Mouse (Mus musculus) adrenal gland, adult (tissue): Measurements from ENCODE around the gene Snx6.

ENCODE experiments used
- DNase-seq, 2 experiments: peaks; one replicate each; pipeline ENCODE4 v3.0.0; 2022 to 2023; ENCODE audit warnings: low spot score in 1 of 2; ENCODE audit not compliant: inconsistent age in 2 of 2

The Snx6 gene

DNA sequence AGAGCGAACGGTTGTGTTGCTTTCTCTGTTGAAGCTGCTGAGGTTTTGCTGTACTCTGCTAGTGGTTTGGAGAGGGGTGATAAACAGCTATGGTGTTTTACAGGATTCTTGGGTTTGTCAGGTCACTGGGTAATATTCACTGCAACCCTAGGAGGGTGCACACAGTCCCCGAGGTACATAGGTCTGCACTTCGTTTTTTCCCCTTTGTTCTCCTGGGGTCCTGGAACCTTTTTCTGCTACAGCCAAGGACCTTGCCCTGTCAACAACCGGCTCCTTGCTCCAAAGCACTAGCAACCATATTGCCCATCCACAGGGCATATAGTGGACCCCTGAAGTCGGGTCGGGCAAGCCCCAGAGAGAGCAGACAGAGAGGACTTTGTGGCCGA is 85.0 kb downstream of the Snx6 start:
- DNase-seq = peak; percentile 39 to 74

DNA sequence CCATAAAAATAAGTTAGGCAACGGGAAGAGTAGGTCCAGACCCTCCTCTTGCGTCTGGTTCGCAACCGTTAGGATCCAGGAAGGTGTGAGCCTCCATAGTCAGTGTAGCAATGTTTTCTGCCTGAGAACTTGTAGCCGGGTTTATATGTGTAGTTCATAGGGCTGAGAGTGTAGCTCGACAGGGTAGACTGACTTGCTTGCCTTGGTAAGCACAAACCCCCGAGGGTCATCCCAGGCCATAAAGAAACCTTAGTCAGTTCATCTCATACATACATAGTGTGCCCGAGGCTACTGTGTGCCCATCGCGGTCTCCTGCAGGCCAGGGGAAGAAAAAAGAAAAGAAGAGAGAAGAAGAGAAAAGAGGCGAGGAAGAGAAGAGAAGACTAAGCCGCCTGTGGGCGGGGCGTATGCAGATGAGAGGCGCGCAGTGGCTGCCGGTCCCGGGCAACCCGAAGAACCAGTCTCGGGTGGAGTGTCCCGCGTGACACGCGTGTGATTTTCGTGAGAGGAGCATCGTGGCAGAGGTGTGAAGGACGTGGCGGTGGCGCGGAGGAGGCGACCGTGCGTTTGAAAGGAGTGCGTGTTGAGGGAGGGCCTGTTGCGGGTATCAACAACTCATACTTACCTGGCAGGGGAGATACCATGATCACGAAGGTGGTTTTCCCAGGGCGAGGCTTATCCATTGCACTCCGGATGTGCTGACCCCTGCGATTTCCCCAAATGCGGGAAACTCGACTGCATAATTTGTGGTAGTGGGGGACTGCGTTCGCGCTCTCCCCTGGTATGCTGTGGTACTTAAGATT is 85.6 kb downstream of the Snx6 start:
- DNase-seq = peak in 1 of 2 experiments; percentile 62

DNA sequence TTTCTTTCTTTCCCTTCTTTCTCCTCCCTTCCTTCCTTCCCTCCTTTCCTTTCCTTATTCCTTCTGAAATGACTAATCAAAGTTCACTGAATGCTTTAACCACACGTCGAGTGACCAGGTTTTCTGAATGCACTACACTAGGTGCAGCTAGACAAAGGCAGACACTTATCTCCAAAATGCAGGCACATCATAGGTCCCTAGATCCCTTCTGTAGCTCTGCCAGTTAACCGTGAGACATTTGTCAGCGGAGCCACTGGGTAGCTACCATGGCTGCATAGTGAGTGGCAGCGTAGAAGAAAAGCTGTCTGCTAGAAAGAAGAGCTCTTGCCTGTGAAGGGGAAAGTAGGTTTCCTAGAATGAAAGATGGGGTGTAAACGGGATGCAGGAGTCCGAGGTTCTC is 96.1 kb downstream of the Snx6 start:
- no peak for DNase-seq

DNA sequence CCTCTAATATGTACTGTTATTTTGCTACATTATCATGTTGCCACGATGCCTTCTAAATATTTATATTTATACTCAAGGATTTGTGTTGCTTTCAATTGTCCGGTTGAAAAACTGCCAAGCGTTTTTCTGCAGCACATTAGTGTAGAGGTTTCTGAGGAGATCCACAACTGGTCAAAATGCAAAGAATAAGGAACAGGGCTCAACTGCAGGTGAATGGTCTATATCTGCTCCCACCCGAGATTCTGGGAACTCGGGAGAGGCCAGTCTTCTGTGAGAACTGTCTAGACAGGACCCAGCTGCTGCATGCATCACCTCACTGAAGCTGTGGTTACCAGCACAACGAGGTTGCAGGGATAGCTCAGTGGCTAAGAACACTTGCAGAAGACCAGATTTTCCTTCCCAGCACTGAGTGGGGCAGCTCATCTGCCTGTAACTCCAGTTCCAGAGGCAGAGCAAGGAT is 97.7 kb downstream of the Snx6 start:
- DNase-seq = peak in 1 of 2 experiments; percentile 52

DNA sequence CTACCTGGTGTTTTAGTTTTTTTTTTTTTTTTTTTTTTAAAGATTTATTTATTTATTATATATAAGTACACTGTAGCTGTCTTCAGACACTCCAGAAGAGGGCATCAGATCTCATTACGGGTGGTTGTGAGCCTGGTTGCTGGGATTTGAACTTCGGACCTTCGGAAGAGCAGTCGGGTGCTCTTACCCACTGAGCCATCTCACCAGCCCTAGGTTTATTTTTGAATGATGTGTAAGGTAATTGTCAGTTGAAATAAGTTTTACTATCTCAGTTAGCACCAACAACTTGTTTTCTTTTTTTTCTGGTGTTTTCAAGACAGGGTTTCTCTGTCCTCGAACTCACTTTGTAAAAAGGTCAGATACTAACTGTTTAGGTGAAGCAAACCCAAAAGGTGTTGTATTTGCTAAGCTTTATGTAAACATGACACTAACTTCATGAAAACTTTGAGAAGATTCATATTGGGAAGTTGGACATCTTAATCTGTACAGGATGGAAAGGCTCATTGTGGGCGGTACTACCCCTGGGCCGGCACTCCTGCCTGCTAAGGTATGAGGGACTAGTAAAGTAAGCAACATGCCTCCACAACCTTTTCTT is 98.4 kb downstream of the Snx6 start:
- peak; percentile 38 to 79 for DNase-seq
